ENCODE assay signal across 8 mouse cellular contexts in the genomic region with DNA sequence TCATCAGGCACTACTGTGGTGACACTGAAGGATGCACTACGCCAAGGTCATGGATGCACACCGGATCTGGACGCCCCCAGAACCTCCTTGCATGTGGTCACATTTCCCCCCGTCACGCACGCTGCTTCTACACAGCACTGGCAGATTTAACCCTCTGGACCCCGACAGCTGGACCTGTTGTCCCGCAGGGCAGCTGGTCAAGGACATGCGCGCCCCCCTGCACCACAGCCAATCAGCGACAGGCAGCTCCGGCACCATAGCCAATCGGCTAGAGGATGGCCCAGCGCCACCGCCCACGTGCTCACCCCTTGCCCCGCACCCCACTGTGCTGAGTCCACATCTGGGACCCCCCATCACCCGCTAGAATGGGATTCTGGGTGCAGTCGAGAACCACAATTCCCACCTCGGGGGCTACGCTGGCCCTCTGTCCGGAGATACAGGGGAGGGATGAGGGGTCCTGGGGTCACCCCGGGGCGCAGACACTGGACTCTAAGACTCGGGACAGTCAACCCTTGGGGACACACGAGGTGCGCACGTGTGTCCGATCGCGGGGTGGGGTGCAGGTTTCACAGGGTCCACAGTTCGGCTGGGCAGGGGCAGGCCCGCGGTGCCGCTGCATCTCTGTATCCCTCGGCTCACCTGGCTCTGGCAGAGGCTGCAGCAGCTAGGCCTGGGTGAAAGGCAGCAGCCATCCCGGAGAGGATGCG. TPM values are rescaled to one million over a fixed set of nuclear protein-coding genes. Genes with fewer than 3 reads are reported as not detected.
DNase-seq lines count a peak whose midpoint lies in the region; ATAC-seq and TF ChIP-seq lines count a peak whose summit lies in the region.

No protein-coding gene starts in this region.

- ATAC-seq in G1E (ENCODE audit: extremely low read depth, insufficient number of reproducible peaks, low FRiP score, poor library complexity, severe bottlenecking), result peak; percentile 81
- ATAC-seq in forebrain, embryonic 16.5 days, result peak; percentile 94
- ATAC-seq in lung, embryonic 14.5 days (ENCODE audit: insufficient read depth), result peak; percentile 97

- no peaks in the 10 kb centered on the region for H3K9me3 ChIP-seq in G1E (replicated peaks)
- H3K9me3 ChIP-seq in forebrain, embryonic 16.5 days (ENCODE audit: control insufficient read depth, low read length), result no peaks in the 10 kb centered on the region
- no peaks in the 10 kb centered on the region for H3K9me3 ChIP-seq in lung, embryonic 14.5 days (ENCODE audit: low read depth, low read length)

- intact Hi-C loops in heart, postnatal 36 days (cut with DNase I), result loop anchor here (1.0 to 5.0 kb wide), 2 partner anchors 34 to 80 kb away; a partner anchor contains a TSS

- peaks cover 46% of the 10 kb centered on the region for H3K4me1 ChIP-seq in G1E (ENCODE audit: insufficient read depth, low read depth, low read length)
- H3K4me1 ChIP-seq in forebrain, embryonic 16.5 days (replicated peaks; ENCODE audit: control insufficient read depth, insufficient read depth, low read length), result peaks cover 14% of the 10 kb centered on the region
- peaks cover 4% of the 10 kb centered on the region; the same call in 1 of the 2 replicates for H3K4me1 ChIP-seq in lung, embryonic 14.5 days (ENCODE audit: insufficient read depth)
- peaks cover 7% of the 10 kb centered on the region for H3K4me1 ChIP-seq in olfactory bulb, adult 2 months (ENCODE audit: control insufficient read depth, insufficient read depth, low read length)

- peak overlapping the region; percentile 75 for H3K4me2 ChIP-seq in forebrain, embryonic 16.5 days (ENCODE audit: low read length)
- peak overlapping the region; percentile 84 for H3K4me2 ChIP-seq in lung, embryonic 14.5 days

- peak; percentile 75 for DNase-seq in G1E (ENCODE audit: low spot score)
- DNase-seq in cerebellum, adult 18-20 months, result peak; percentile 87
- DNase-seq in heart, postnatal 36 days, result peak; percentile 83 to 89
- peak; percentile 83 for DNase-seq in layer of hippocampus, adult 8-10 months (ENCODE audit: low spot score in 2 of 2)
- DNase-seq in lung, embryonic 14.5 days, result peak; percentile 84
- DNase-seq in thymus, adult 18-20 months, result peak; percentile 56 to 64

- peaks cover 33% of the 10 kb centered on the region for H3K36me3 ChIP-seq in G1E (replicated peaks)
- no peaks in the 10 kb centered on the region for H3K36me3 ChIP-seq in forebrain, embryonic 16.5 days (ENCODE audit: control insufficient read depth, insufficient read depth)
- no peaks in the 10 kb centered on the region for H3K36me3 ChIP-seq in lung, embryonic 14.5 days (ENCODE audit: insufficient read depth)

- under 1% methylated on average over 38 of the region's 38 CpGs for WGBS in forebrain, embryonic 16.5 days
- WGBS in lung, embryonic 14.5 days, result under 1% methylated on average over 38 of the region's 38 CpGs
- WGBS in olfactory bulb, adult 2 months, result under 1% methylated on average over 38 of the region's 38 CpGs

- H3K27ac ChIP-seq in forebrain, embryonic 16.5 days (ENCODE audit: low read length), result peak overlapping the region; percentile 25; the same call in 1 of the 2 replicates
- H3K27ac ChIP-seq in lung, embryonic 14.5 days (ENCODE audit: low read depth), result peak overlapping the region; percentile 65; the same call in 1 of the 2 replicates
- peak overlapping the region; percentile 89 for H3K27ac ChIP-seq in olfactory bulb, adult 2 months (ENCODE audit: insufficient read depth, low read depth, low read length)

- H3K27me3 ChIP-seq in G1E (ENCODE audit: insufficient read depth, low read length), result 0 out of 2 replicates have a peak, but pooled peaks cover 3% of the 10 kb centered on the region
- H3K27me3 ChIP-seq in forebrain, embryonic 16.5 days (replicated peaks; ENCODE audit: control insufficient read depth, insufficient read depth, low read length), result no peaks in the 10 kb centered on the region
- H3K27me3 ChIP-seq in lung, embryonic 14.5 days (ENCODE audit: insufficient read depth, low read length), result no peaks in the 10 kb centered on the region

- H3K9ac ChIP-seq in forebrain, embryonic 16.5 days (replicated peaks; ENCODE audit: low read depth, low read length), result peak overlapping the region; percentile 66
- H3K9ac ChIP-seq in lung, embryonic 14.5 days, result peak overlapping the region; percentile 76

- H3K4me3 ChIP-seq in G1E (ENCODE audit: low read depth, low read length), result peak overlapping the region; percentile 97
- H3K4me3 ChIP-seq in forebrain, embryonic 16.5 days (replicated peaks; ENCODE audit: low read length), result peak overlapping the region; percentile 71
- peak overlapping the region; percentile 86 for H3K4me3 ChIP-seq in lung, embryonic 14.5 days (ENCODE audit: low read depth, low read length)
- peak overlapping the region; percentile 70 for H3K4me3 ChIP-seq in olfactory bulb, adult 2 months (ENCODE audit: insufficient read depth, low read depth, low read length)

- TF ChIP-seq POLR2A in olfactory bulb, adult 2 months (IDR thresholded peaks at IDR 0.05; ENCODE audit: insufficient read depth, low read depth, low read length), result peak; percentile 5; the same call in 1 of the 2 replicates

- TF ChIP-seq CTCF in G1E (IDR thresholded peaks at IDR 0.05; ENCODE audit: low read depth, low read length), result no peak
- TF ChIP-seq CTCF in lung, embryonic 14.5 days (IDR thresholded peaks at IDR 0.05; ENCODE audit: low read depth), result no peak; the same call in 1 of the 2 replicates
- TF ChIP-seq CTCF in olfactory bulb, adult 2 months (IDR thresholded peaks at IDR 0.05; ENCODE audit: insufficient read depth, low read depth, low read length), result no peak

RNA-seq across cellular contexts. Expression of a gene that starts 0.6 kb away (rescaled TPM):
- total RNA-seq in G1E (2014; fragmentation: Nextera tagmentation) (245 and 260 TPM in 2 replicates), G1E (2017) (120 and 125 TPM in 2 replicates)
- 69.0 and 82.5 TPM in 2 replicates for polyA plus RNA-seq in G1E (2012)
- 170 and 175 TPM in 2 replicates for polyA plus RNA-seq in forebrain, embryonic 16.5 days (2015; fragmentation: Nextera tagmentation; extraction: Ambion mirVana)
- total RNA-seq in heart, postnatal 36 days (2021), result 100 to 1,000 TPM; 811 to 862 TPM
- 100 to 1,000 TPM; 224 to 240 (median 236) TPM for total RNA-seq in layer of hippocampus, adult 8-10 months (2022)
- 59.5 and 62.0 TPM in 2 replicates for polyA plus RNA-seq in lung, embryonic 14.5 days (2014; fragmentation: Nextera tagmentation; extraction: Ambion mirVana)
- not detected in 2 replicates for polyA plus RNA-seq in olfactory bulb, adult 2 months (2012; ENCODE audit: insufficient read depth, insufficient read length, low replicate concordance, missing spikeins)

RNA-seq across cellular contexts. Expression of a gene that starts 34.4 kb away (rescaled TPM):
- total RNA-seq in G1E (2014; fragmentation: Nextera tagmentation) (24.6 and 26.4 TPM in 2 replicates), G1E (2017) (13.3 and 13.8 TPM in 2 replicates)
- polyA plus RNA-seq in G1E (2012), result 14.3 and 16.1 TPM in 2 replicates
- polyA plus RNA-seq in forebrain, embryonic 16.5 days (2015; fragmentation: Nextera tagmentation; extraction: Ambion mirVana), result 29.9 and 31.1 TPM in 2 replicates
- 10 to 100 TPM; 11.4 to 12.0 TPM for total RNA-seq in heart, postnatal 36 days (2021)
- total RNA-seq in layer of hippocampus, adult 8-10 months (2022), result 10 to 100 TPM; 29.0 to 32.8 (median 29.8) TPM
- 12.9 and 14.1 TPM in 2 replicates for polyA plus RNA-seq in lung, embryonic 14.5 days (2014; fragmentation: Nextera tagmentation; extraction: Ambion mirVana)
- polyA plus RNA-seq in olfactory bulb, adult 2 months (2012; ENCODE audit: insufficient read depth, insufficient read length, low replicate concordance, missing spikeins), result not detected in 2 replicates

Comparison
In these comparisons a context has a peak if more than half of its experiments do, and no peak if none do; other contexts are left out.
1. Peak in every context shown above with its lines: DNase-seq, ATAC-seq, H3K4me3 ChIP-seq and H3K27ac ChIP-seq.
2. H3K27ac ChIP-seq: peak in every context shown above with its lines; median percentile 89 in olfactory bulb, adult 2 months; 65 in lung, embryonic 14.5 days; 25 in forebrain, embryonic 16.5 days.
3. RNA of a gene that starts 34.4 kb away (polyA plus RNA-seq): 29.9 to 31.1 TPM in forebrain, embryonic 16.5 days, 14.3 to 16.1 TPM in G1E and 12.9 to 14.1 TPM in lung, embryonic 14.5 days; not detected in olfactory bulb, adult 2 months; every median in the first group is over 10 times any median in the second.